Comparison of ENCODE assay signal across 12 mouse cellular contexts in the genomic region with DNA sequence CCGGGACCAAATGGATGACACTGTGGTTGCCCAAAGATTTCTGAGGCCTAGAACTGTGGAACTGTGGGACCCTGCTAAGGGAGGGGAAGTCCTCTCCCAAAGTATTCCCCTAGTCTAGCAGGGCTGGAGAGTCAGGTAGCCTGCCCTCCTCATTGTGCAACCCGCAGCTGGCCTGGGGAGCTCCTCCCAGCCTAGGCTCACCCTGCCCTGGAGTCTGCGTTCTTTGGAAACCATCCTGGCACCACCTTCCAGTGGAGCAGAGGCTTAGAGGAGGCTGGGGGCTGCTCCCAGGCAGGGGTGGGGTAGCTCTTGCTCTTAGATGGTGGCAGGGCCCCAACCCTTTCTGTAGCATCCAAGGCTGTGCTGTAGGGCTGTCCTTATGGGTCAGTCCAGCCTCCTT. TPM values are rescaled to one million over a fixed set of nuclear protein-coding genes. Genes with fewer than 3 reads are reported as not detected.
DNase-seq lines count a peak whose midpoint lies in the region; ATAC-seq and TF ChIP-seq lines count a peak whose summit lies in the region.
"Had no signal": no experiment of that assay in that cellular context is flagged by ENCODE, and none has a peak within 500 bp of the region (broad histone marks: within the 10 kb centered on the region; RNA-seq: fewer than 3 reads in every experiment).

No protein-coding gene starts in this region.

- peaks cover 88% of the 10 kb centered on the region for H3K4me1 ChIP-seq in heart, embryonic 13.5 days
- peaks cover 35% of the 10 kb centered on the region for H3K4me1 ChIP-seq in lung, postnatal 0 days (ENCODE audit: insufficient read depth, low read depth, low read length)
- H3K4me1 ChIP-seq in limb, embryonic 13.5 days, result peaks cover 79% of the 10 kb centered on the region

- TF ChIP-seq EP300 in lung, postnatal 0 days (IDR thresholded peaks at IDR 0.05), result no peak

- 0 out of 2 replicates have a peak overlapping the region, but pooled peaks have one; percentile 38 for H3K9ac ChIP-seq in heart, embryonic 13.5 days
- no peak overlapping the region for H3K9ac ChIP-seq in lung, postnatal 0 days (replicated peaks; ENCODE audit: low read depth)
- peak overlapping the region; percentile 35; the same call in 1 of the 2 replicates for H3K9ac ChIP-seq in limb, embryonic 13.5 days
- H3K9ac ChIP-seq: lung, embryonic 15.5 days had no signal

- H3K4me3 ChIP-seq in heart, embryonic 13.5 days, result no peak overlapping the region
- H3K4me3 ChIP-seq in lung, postnatal 0 days (ENCODE audit: low read depth, low read length), result no peak overlapping the region
- no peak overlapping the region for H3K4me3 ChIP-seq in limb, embryonic 13.5 days
- H3K4me3 ChIP-seq: lung, embryonic 15.5 days had no signal

- no peaks in the 10 kb centered on the region for H3K27me3 ChIP-seq in heart, embryonic 13.5 days (replicated peaks)
- H3K27me3 ChIP-seq in lung, postnatal 0 days (replicated peaks; ENCODE audit: insufficient read depth, low read length), result no peaks in the 10 kb centered on the region
- H3K27me3 ChIP-seq in limb, embryonic 13.5 days, result no peaks in the 10 kb centered on the region
- H3K27me3 ChIP-seq: lung, embryonic 15.5 days had no signal

- DNase-seq in heart, adult 8-10 months (ENCODE audit: low spot score), result no peak
- peak; percentile 26 for DNase-seq in lung, postnatal 0 days (ENCODE audit: low spot score)
- DNase-seq in lung, postnatal 14 days, result no peak
- DNase-seq in layer of hippocampus, adult 18-20 months (ENCODE audit: low spot score in 2 of 2), result no peak
- no peak for DNase-seq in urinary bladder, adult 2 months (ENCODE audit: low spot score)
- DNase-seq: cerebellum, adult 11-12 months; kidney, postnatal 10 days; midbrain, embryonic 14.5 days; retina, postnatal 1 day had no signal

- no peaks in the 10 kb centered on the region for H3K9me3 ChIP-seq in heart, embryonic 13.5 days
- H3K9me3 ChIP-seq in lung, postnatal 0 days (ENCODE audit: low read length), result no peaks in the 10 kb centered on the region
- H3K9me3 ChIP-seq in limb, embryonic 13.5 days, result no peaks in the 10 kb centered on the region
- H3K9me3 ChIP-seq: lung, embryonic 15.5 days had no signal

- no peak for ATAC-seq in heart, embryonic 13.5 days (ENCODE audit: extremely low read depth, insufficient number of reproducible peaks, low FRiP score, low TSS enrichment)
- no peak for ATAC-seq in lung, postnatal 0 days
- no peak for ATAC-seq in limb, embryonic 13.5 days (ENCODE audit: low FRiP score, low read depth)

- H3K4me2 ChIP-seq in heart, embryonic 13.5 days, result no peak overlapping the region
- no peak overlapping the region for H3K4me2 ChIP-seq in lung, postnatal 0 days (replicated peaks; ENCODE audit: low read depth, low read length)
- no peak overlapping the region for H3K4me2 ChIP-seq in limb, embryonic 13.5 days (replicated peaks)
- H3K4me2 ChIP-seq: lung, embryonic 15.5 days had no signal

- TF ChIP-seq CTCF in lung, postnatal 0 days (IDR thresholded peaks at IDR 0.05), result no peak

- H3K27ac ChIP-seq in heart, embryonic 13.5 days (replicated peaks), result no peak overlapping the region
- H3K27ac ChIP-seq in lung, postnatal 0 days (ENCODE audit: low read length), result no peak overlapping the region
- no peak overlapping the region for H3K27ac ChIP-seq in limb, embryonic 13.5 days

- 62% methylated on average over 3 of the region's 3 CpGs for WGBS in heart, embryonic 13.5 days
- WGBS in lung, postnatal 0 days, result 60% methylated on average over 3 of the region's 3 CpGs
- 61% methylated on average over 3 of the region's 3 CpGs for WGBS in limb, embryonic 13.5 days

- H3K36me3 ChIP-seq in heart, embryonic 13.5 days, result no peaks in the 10 kb centered on the region
- no peaks in the 10 kb centered on the region for H3K36me3 ChIP-seq in lung, postnatal 0 days (ENCODE audit: insufficient read depth, low read length)
- no peaks in the 10 kb centered on the region for H3K36me3 ChIP-seq in limb, embryonic 13.5 days
- H3K36me3 ChIP-seq: lung, embryonic 15.5 days had no signal

RNA-seq across cellular contexts. Expression of a gene that starts 26.0 kb away (rescaled TPM):
- polyA plus RNA-seq in heart, embryonic 13.5 days (2015; fragmentation: Nextera tagmentation; extraction: Ambion mirVana), result 6.7 and 7.4 TPM in 2 replicates
- total RNA-seq in heart, adult 8-10 months (2022), result 10 to 100 TPM; 50.5 to 61.2 (median 56.9) TPM
- 9.6 and 10.3 TPM in 2 replicates for polyA plus RNA-seq in lung, postnatal 0 days (2015; fragmentation: Nextera tagmentation; extraction: Ambion mirVana)
- polyA plus RNA-seq in limb, embryonic 13.5 days (2015; fragmentation: Nextera tagmentation; extraction: Ambion mirVana), result 17.1 and 17.6 TPM in 2 replicates
- total RNA-seq in layer of hippocampus, adult 18-20 months (2021), result 10 to 100 TPM; 31.0 to 35.1 TPM
- 60.0 and 69.6 TPM in 2 replicates for polyA plus RNA-seq in urinary bladder, adult 2 months (2012; rRNA removed)
